Mouse (Mus musculus): ENCODE results near the gene Tgm7. TPM values are rescaled to one million over a fixed set of nuclear protein-coding genes. Genes with fewer than 3 reads are reported as not detected.
A peak's percentile ranks its signal among the peaks of the same experiment; 100 is the strongest.
"Not testable (repeated sequence)": the region's sequence is repeated elsewhere in the genome, so short reads cannot be mapped to it uniquely, and the experiment has no call there.

Tgm7 gene
- not detected for total RNA-seq (2021)
- long read RNA-seq, experiment 1 = 0 reads
- long read RNA-seq, experiment 2 = 0 reads

DNA sequence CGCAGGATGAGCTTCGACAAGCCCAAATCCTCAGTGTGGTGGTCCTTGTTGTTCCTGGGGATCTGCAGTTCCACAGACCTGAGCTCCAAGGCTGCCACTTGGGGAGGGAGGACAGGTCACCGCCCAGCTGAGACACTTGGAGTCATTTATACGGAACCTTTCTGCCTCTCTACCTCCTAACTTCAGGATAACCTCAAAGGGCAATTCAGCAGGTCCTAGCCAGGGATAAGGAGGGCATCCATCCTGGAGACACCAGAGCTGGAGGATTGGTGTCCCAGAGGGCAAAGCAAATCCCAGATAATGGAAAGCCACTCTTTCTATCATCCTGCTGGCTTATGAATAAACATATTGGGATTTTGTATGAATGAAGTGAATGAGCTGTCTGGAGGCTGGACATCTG, at the start of gene Tgm7:
Gene Tgm7, minus strand, starts transcription at position 101 of the 400 bp plus-strand sequence.
- DNase-seq = no peak
- Histone ChIP-seq H3K4me3 (no peak within 1 kb of the TSS), H3K27ac (no peak within 1 kb of the TSS)
- intact Hi-C loops (cut with DNase I) = no loop called here
- TF ChIP-seq CTCF (IDR thresholded peaks at IDR 0.05) = no peak

DNA sequence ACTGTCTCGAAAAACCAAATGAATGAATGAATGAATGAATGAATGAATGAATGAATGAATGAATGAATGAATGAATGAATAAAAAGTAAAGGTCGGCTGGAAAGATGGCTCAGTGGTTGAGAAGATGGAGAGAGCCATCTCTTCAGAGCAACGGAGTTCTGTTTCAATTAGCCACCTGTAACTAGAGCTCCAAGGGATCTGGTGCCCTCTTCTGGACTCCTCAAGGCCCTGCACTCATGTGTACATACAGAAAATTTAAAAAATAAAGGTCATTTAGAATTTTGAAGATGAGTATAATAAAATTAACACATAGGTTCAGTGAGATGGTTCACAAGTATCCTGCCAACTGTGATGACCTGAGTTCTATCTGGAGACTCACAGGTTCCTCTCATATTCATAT, 43.5 kb upstream of the Tgm7 start:
- no peak for DNase-seq
- intact Hi-C loops (cut with DNase I) = no loop called here
- H3K4me3 ChIP-seq = no peak overlapping the region
- TF ChIP-seq CTCF (IDR thresholded peaks at IDR 0.05) = peak; percentile 42
- no peak overlapping the region for H3K27ac ChIP-seq

DNA sequence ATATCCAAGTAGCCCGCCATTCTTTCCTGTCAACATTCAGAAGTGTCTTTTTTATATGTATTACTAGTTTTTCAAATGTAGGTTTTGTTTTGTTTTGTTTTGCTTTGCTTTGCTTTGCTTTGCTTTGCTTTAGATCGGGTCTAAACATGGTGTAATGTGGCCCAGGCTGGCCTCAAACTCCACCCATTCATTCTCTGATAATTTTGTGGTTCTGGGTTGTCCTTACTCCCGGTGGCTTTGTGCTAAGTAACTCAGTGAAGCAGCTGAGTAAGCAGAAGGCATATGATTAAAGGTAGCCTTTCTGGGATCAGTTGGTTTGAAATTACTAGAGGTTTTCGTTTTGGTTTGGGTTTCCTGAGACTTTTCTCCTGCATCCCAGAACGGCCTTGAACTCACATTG, 40.1 kb upstream of the Tgm7 start:
- Histone ChIP-seq H3K27ac (no peak overlapping the region), H3K4me3 (no peak overlapping the region)
- TF ChIP-seq CTCF (IDR thresholded peaks at IDR 0.05) = no peak
- intact Hi-C loops (cut with DNase I) = no loop called here
- no peak for DNase-seq

DNA sequence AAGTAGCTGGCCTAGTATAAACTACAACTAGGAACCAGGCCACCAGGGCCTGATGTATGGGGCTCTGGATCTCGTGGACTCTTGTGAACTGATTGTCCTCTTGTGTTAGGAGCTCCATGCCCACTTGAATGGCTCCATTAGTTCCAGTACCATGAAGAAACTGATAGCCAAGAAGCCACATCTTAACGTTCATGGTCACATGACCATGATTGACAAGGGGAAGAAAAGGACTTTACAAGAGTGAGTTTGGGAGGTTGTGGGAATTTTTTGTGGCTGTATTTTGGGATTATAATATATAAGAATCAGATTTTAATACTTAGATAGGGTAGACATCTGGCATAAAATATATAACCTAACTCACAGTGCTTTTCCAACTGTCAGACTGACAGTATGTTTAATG, 32.8 kb upstream of the Tgm7 start:
- H3K4me3 ChIP-seq = no peak overlapping the region

DNA sequence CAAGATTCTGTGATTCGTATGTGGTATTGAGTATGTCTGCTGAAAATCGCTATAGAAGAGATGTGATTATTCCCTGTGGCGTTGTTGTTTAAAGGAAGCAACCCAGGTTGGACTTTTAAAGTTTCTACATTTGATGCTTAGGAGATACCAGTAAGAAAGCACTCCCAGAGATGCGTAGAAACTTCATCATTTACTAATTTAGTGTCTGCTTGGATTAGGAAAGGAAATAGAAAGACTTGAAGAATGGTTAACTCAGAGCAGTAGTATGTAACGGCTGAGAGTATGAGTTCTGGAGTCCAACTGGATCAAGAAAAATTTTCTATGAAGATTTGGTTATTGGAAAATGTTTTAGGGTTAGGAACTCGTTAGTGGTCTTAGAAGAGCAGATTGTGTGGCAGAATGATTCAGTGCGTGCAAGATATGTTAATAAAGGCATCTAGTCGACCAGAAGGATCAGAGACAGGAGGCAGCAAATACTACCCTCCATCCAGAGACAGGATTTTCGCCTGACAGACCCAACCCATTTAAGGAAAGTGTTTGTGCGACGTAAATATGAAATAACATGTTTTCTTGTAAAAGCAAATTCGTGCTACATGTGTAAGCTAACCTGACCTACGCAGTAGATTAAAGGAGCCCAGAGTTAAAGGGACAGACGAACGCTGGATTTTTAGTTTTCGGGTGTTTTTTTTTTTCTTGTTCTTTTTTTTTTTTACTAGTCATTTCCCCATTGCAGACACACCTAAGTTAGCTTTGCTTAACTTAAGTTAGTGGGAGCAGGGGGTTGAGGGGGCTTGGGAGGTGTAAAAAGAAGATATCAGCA, 31.8 kb upstream of the Tgm7 start:
- intact Hi-C loops (cut with DNase I) = no loop called here
- Histone ChIP-seq H3K27ac (peak overlapping the region; percentile 100), H3K4me3 (peak overlapping the region; percentile 98)
- no peak for TF ChIP-seq CTCF (IDR thresholded peaks at IDR 0.05)
- no peak for DNase-seq

More for the DNA sequence above, 32.8 kb upstream of the Tgm7 start:
- no peak overlapping the region for H3K27ac ChIP-seq
- intact Hi-C loops (cut with DNase I) = no loop called here
- TF ChIP-seq CTCF (IDR thresholded peaks at IDR 0.05) = no peak
- no peak for DNase-seq

DNA sequence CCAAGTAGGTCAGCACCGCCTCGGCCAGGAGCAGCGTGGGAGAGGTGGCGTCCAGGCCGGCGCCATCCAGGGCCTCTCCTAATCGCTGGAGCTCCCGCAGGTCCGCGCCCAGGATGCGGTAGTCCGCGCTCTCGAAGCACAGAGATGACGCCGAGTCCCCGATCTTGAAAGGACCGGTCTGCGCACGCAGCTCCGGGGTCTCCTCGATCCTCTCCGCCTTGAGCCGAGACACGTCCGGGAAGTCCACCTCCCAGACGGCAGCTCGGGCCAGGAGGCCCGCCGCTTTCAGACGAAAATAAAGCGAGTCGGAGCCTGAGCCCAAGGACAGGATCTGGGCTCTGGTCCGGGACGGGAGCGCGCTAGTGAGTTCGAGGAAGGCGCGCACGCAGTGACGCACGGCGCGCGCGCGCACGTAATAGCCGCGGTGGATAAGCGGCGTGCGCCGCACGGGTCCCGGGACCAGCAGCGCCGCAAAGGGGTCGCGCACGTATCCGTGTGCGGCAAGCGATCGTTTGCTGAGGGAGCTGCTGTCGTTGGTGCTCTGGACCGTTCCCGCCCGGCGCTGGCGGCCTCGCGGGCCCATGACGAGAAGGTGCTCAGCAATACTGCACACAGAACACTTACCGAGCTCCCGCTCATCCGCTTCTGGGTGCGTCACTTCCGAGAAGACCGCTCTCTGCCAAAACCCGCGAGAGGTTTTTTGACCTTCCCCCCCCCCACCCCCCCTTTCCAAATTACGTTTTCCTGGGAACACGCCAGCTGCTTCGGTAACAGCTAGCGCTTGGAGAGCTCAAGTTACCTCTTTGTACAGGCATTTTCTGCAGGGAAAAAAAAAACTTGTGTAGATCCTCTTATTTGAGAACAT, 30.7 kb upstream of the Tgm7 start, which contains the start of the genes Adal and Lcmt2:
Gene Adal, plus strand, starts transcription at position 411 of the 865 bp plus-strand sequence.
Gene Lcmt2, minus strand, starts transcription at position 636 of the 865 bp plus-strand sequence.
- DNase-seq = peak; percentile 94
- peak within 1 kb of the TSS; percentile 98 for H3K4me3 ChIP-seq
- H3K27ac ChIP-seq = peak within 1 kb of the TSS; percentile 100
- no peak for TF ChIP-seq CTCF (IDR thresholded peaks at IDR 0.05)
- intact Hi-C loops (cut with DNase I) = no loop called here

DNA sequence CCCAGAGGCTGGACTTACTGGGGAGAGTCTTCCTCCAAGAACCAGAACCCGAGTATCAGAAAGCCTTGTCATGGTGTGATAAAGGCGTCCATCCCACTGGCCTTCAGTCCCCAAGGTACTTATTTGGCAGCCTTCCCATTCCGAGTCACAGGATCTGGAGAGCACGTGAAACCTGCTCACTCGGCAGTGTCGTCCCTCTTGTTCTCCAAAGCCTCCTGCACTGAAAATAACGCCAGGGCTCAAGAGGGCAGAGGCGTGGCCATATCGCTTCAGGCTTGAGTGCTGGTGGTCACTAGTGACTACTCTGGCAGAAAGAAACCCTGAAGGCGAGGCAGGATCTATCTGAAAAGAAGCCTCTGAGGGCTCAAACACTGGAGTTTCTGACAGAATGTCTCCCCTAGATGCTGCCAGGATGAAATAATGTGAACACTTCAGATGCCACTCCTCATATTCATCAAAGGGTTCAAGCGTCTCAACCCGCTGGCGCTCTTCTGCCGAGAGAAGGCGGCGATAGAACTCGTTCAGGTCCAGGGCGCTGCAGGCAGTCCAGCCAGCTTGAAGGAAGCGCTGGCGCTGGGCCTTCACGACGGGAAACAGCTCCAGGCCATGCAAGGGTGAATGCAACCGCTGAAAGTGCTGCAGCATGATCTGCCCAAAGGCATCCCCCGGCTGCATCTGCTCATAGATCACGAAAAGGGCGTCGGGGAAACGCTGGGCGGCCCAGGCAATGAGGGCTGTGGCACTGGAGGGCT, 29.8 kb upstream of the Tgm7 start:
- intact Hi-C loops (cut with DNase I) = no loop called here
- peak overlapping the region; percentile 98 for H3K4me3 ChIP-seq
- DNase-seq = peak; percentile 38
- TF ChIP-seq CTCF (IDR thresholded peaks at IDR 0.05) = no peak
- H3K27ac ChIP-seq = peak overlapping the region; percentile 100

DNA sequence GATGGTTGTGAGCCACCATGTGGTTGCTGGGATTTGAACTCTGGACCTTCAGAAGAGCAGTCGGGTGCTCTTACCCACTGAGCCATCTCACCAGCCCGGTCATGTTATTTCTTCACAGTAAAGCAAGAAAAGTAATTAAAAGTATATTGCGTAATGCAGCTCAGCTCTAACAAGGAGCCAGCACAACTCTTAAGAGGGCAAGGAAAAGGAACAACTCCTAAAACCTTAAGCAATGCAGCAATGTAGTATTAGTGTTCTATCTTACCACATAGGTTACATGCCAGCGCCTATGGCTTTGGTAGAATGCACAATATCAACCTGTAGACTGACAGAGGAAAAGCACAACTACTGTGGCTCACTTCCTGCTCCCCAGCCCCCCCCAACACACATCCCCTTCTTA, 27.8 kb upstream of the Tgm7 start:
- no peak for DNase-seq
- TF ChIP-seq CTCF (IDR thresholded peaks at IDR 0.05) = no peak

DNA sequence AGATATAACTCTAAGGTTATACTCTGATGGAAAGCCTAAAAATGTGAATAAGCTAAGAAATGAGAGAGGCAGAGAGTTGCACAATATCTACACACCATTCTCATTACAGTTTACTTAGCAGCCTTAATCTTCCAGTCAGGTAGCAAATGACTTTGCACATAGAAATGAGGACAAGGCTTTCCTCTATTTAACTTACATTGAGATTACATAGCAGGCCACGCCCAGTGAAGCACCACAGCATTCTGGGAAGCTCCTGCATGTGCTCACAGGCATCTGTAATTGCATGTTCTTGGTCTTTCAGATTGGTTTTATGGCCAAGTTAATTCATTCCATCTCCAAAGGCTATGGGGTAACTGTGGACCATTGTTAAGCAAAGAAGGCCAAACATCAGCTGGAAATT, 23.2 kb upstream of the Tgm7 start:
- intact Hi-C loops (cut with DNase I) = no loop called here
- no peak for TF ChIP-seq CTCF (IDR thresholded peaks at IDR 0.05)
- DNase-seq = no peak
- no peak overlapping the region for H3K4me3 ChIP-seq
- H3K27ac ChIP-seq = no peak overlapping the region

More for the DNA sequence above, 27.8 kb upstream of the Tgm7 start:
- H3K4me3 ChIP-seq = no peak overlapping the region
- H3K27ac ChIP-seq = no peak overlapping the region
- intact Hi-C loops (cut with DNase I) = no loop called here

DNA sequence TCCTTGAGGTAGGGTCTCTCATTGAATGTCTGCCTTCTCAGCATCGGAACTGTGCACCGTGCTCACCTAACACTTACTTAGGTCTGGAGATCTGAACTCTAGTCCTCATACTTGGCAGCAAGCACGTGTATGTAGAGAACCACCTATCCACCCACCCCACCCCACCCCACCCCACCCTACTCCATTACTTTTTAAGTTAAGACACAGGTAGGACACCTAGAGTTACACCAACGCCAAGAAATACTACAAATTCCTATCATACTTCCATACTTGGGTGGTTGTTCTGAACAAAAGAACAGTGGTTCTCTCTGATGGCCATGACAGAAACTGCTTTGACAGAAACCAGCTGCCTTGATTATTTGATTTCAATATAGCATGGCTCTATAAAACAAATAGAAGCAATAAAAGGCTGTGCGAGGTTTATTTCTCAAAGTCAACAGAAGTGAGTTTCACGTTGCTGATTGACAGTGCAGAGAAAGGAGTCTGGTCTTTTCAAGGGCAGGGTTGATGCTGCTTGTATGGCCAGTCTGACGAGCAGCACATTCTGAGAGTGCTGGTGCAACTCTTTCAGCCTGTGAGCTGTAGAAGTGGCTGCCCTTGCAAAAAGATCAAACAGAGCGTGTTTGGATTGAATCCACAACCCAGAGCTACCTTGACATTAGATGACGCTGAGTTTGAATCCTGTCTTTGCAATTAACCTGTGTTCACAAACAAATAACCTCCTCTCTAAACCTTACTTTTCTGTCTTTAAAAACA, 19.4 kb upstream of the Tgm7 start:
- TF ChIP-seq CTCF (IDR thresholded peaks at IDR 0.05) = no peak
- Histone ChIP-seq H3K4me3 (no peak overlapping the region), H3K27ac (no peak overlapping the region)
- intact Hi-C loops (cut with DNase I) = no loop called here
- DNase-seq = no peak

DNA sequence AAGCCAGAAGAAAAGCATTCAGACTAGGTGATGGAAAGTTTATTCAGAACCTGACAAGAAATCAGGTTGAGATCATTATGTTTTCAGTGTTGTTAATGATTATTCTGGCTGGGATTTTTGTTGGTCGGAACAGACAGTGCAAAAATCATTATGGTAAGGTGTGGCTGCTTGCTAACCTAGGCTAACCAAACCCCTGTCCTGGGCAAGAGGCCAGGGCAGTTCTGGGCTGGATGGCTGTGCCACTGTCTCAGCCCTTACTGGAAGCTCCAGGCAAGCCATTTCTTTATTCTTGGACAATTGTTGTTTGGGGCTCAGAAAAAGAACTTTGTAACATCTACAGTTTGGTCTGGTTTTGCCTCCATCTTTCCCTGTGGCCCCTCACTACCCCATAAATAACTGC, 17.9 kb upstream of the Tgm7 start:
- no peak overlapping the region for H3K27ac ChIP-seq
- no peak for TF ChIP-seq CTCF (IDR thresholded peaks at IDR 0.05)
- no peak for DNase-seq
- intact Hi-C loops (cut with DNase I) = no loop called here
- no peak overlapping the region for H3K4me3 ChIP-seq

DNA sequence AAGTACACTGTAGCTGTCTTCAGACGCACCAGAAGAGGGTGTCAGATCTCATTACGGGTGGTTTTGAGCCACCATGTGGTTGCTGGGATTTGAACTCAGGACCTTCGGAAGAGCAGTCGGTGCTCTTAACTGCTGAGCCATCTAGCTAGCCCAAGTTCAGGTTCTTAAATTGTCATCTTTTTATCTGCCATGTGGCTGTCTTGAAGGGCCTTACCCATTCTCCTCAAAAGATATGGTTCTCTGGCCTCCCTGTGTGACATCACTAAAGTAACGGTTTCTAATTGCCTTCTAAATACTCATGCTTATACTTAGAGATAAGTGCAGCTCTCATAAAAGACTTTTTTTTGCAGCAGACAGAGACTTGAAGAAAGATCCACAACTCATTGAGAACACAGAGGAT, 16.7 kb upstream of the Tgm7 start:
- intact Hi-C loops (cut with DNase I); DNase-seq; H3K27ac ChIP-seq; H3K4me3 ChIP-seq: not testable (repeated sequence)

All from gastrocnemius, adult 2 months (tissue).